Mouse (Mus musculus) adrenal gland, adult 18-20 months (tissue): Measurements from ENCODE around the gene Gipc3. TPM values are rescaled to one million over a fixed set of nuclear protein-coding genes. Genes with fewer than 3 reads are reported as not detected.

Source experiments
- DNase-seq, 2 experiments: peaks; one replicate each; pipeline ENCODE4 v3.0.0; 2021 to 2022; ENCODE audit warnings: low spot score in 2 of 2
- total RNA-seq, 2 experiments: library from RNA; stranded (reverse); gene quantifications; 1 replicate in 1 of 2; 2 replicates in 1 of 2; pipeline ENCODE4 v1.2.3; 2021

Gene Gipc3
- total RNA-seq, 2 experiments from 2014 or later = 4.5 to 6.7 TPM

DNA sequence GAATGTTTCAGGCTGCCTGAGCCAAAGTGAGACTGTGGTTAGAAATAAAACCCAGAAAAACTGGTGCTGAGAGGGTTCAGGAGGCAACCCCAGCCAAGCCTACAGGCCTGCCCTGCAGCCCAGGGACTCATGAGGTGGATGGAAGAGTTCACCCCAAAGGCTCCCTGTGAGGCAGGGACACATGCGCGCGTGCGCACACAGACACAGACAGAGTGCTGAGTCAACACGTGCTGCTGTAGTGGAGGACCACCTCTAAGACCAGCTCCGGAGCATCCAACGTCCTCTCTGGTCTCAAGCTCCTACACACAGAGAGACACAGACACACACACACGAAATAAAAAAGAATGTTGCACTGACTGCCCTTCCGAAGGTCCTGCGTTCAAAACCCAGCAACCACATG is 32.3 kb upstream of the Gipc3 start:
- no peak for DNase-seq

DNA sequence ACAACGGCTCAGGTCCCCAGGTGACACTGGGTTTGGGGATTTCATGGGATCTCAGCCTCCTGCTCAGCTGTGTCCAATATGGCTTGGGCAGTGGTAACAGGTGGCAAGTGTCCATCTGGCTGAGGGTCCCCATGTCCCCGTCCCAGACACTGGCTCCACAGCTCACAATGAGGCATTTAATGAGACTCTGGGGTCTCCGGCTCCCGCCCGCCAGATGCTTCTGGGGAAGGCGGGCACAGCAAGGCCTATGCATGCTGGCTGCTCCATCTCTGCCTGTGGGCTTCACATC is 24.1 kb upstream of the Gipc3 start:
- DNase-seq = no peak

DNA sequence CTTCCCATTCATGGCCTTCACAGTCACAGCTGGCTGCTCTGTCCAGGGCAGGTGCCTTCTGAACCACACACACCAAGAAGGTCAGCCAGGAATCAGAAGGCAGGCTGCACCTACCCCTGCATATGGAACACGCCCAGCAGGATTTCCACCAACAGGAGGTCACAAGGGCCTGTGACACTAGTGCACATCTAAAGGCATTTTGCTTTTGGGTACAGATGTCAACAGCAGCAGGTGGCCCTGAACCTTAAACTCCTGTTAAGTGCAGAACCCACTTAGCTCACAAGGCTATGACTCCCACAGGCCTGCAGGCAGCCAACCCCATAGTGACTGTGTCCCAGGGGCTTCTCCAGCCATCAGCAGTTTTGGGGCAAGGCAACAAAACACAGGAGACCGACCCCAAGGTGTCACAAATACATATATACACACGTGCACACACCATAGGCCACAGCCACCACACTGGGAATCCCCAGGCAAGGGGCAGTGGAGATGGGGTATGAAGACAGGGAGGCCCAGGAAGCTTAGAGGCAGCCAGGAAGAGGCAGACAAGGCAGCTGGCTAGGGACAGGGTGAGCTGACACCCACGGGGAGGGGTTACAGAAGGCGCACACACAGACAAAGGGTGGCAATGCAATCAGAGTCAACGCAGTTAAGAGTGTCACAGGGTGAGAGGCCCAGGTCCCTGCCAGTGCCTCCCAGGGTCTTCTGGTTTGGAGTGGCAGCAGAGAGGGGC is 23.6 kb upstream of the Gipc3 start:
- no peak for DNase-seq

DNA sequence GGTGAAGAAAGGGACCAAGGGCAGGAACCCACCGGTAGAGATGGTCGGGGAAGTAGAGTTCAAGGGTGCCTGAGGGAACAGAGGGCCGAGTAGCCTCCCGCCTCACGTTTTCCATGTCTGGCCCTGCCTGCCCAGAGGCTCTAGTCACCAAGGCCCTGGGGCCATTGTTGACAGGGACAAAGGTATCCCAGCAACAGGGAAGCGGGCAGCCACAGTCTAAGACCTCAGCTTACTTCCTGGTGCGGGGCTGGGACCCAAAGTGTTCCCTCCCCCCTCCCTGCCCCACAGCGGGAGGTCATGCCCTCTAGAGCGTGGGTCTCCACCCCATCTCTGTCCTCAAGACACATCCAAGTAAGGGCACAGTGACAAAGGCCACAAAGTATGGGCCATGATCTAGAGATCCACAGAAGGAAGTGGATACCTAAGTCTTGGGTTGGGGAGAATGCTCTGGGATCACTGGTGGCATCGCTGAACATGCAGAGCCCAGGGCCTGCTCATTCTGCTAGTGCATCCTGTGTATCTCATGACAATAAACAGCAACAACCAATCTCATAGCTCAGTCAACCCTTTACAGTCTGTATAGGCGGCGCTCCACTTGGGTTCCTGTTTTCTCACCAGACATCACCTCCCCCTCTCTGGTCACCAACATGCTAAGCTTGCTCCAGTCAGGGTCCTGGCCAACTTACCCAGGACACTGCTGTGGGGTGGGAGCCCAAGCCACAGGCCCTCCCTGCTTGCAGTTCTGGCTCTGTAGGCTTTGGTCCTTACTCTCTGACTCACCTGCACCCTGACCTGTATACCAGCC is 22.8 kb upstream of the Gipc3 start, which contains the start of gene 4930404N11Rik:
4930404N11Rik (minus strand) TSS at position 145 of the 805 bp plus-strand sequence.
- no peak for DNase-seq

DNA sequence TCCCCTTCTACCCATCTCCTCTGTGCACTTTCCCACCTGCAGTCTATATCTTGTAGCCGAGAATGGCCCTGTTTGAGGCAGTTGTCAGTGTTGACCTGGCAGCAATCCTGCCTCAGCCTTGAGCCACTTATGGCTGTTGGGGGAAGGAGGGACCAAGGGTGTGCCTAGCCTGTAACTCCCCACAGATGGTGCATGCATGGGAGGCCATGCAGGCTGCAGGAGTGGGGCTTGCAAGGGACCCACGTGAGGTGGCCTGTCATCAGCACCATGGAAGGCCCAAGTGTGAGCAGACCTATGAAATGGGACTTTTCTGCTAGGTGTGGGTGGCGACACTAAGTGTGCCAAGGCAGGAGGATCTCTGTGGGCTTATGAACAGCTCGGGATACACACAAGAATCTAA is 22.0 kb upstream of the Gipc3 start:
- no peak for DNase-seq

DNA sequence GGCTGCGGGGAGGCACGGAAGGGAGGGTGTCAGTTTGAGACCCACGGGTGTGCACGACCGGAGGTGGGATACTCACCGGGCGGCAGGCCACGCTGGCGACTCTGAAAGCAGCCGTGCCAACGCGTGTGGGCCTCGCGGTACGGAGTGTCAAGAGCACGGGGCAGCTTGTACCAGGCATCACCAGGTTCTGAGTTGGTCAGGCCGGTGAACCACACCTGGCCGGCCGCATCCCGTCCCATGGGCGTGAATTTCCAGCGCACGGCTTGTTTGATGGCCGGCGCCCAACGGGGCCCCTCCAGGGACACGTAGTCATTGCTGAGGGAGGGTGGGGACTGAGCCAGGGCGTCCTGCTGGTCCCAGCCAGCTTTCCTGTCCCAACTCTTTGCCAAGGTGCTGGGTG is 21.6 kb upstream of the Gipc3 start:
- no peak for DNase-seq

DNA sequence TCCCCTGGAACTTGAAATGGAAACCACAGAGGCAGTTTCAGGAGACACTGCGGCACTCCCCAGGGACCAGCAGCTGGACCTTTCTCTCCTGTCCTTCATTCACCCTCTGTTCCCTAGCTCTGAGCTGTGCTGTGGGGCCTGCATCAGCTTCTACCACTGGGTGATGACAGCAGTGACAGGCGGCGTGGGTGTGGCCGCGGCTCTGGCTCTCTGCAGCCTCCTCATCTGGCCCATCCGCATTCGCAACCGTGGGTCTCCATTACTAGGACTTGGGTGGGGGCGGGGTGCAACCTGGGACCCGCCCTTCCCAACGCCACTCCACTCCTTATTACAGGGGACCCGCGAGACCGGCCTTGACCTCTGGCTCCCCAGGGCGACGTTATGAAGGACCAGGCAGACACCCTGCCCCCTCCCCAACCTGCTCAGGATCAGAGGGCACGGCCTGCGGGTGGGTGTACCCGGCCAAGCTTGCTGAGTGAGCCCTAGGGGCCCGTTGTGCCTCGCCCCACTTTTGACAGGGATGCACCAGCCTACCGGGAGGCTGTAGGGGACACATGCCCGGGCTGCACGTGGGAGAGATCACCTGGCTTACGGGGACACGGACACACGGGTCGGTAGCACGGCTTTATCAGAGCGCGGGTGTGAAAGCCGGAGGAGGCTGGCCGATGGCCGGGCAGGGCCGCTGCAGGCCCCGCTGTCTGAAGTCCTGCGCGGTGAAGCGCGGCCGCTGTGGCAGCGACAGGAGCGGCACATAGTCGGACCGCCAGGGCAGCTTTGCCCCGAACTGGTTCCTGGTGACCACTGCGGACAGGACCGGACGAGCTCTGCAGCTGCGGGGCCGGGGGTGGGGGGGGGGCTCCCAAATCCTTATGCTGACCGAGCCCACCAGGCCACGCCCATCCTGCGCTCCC is 20.6 kb upstream of the Gipc3 start:
- no peak for DNase-seq

DNA sequence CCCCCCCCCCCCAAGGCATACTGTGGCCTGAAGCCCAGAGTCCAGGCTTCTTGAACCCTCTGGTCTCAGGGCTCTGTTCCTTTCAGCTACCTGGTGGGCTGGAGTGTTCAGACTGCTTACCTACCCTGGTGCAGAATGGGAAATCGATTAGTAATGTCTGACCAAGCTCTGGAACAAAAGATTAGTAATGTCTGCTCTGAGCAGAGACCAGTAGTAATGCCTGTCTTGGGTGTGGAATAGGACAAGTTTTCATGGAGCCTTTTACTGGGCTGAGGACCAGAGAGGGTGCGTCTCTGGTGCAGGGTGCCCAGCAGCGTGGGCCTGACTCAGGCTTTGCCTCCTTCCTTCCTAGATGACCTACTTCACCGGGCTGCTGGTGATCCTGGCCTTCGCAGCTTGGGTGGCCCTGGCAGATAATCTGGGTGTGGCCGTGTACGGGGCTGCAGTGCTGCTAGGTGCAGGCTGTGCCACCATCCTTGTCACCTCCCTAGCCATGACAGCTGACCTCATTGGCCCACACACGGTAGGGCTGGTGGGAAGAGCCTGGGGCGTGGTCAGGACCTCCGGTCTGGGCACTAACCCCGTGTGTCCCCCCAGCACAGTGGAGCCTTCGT is 19.4 kb upstream of the Gipc3 start:
- no peak for DNase-seq

DNA sequence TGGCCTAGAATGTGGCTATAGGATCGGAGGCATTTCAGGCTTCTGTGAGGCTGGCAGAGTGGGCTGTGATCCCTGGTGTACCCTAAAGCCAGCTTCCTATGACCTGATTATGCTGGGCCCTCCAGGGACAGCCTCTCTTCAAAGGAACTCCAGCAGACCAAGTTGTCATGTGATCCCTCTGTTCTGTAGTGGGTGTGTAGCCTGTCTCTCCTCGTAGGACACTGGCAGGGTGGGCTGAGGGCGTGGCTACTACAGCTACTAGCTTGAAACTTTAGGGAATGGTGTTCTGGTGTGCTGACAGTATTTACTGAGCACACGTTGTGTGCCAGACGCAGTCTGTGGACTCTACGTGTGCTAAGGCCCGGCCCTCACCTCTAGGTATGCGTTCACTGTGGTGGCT is 17.7 kb upstream of the Gipc3 start:
- DNase-seq = no peak

DNA sequence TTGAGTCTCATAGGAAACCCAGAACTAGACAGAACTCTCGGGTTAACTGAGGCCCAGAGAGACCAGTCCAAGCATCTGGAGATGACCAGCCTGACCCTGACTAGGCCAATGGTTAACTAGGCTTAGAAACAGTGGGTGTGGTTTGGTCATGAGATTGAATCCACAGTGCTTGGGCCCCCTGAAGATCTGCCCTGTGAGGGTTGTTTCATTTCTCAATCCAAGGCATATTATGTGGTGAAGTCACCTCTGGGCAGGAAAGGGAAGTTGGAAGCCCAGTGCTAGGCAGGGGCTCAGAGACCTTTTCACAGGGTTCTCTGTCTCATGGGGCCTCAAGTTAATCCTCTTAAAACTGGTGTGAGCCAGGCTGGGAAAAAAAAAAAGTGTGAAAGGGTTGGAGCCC is 15.8 kb upstream of the Gipc3 start:
- no peak for DNase-seq

DNA sequence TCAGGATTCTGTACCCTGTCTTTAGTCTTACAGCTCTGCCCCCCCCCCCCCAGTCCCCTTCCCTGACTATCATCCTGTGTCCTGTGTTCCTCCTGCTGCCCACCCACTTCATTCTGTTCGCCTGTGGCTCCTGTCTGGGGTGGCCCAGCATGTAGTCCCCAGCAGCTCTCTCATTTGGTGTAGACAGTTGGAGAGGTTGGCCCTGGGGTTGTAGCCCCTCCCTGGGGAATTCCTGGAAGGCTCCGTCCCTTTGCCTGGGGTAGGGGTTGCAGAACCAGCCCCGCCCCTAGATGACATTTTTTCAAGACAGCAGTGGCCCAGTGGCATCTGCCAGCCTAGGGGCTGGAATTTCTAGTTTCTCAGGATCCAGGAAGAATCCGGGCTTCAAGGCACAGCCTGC is 15.1 kb upstream of the Gipc3 start:
- no peak for DNase-seq

DNA sequence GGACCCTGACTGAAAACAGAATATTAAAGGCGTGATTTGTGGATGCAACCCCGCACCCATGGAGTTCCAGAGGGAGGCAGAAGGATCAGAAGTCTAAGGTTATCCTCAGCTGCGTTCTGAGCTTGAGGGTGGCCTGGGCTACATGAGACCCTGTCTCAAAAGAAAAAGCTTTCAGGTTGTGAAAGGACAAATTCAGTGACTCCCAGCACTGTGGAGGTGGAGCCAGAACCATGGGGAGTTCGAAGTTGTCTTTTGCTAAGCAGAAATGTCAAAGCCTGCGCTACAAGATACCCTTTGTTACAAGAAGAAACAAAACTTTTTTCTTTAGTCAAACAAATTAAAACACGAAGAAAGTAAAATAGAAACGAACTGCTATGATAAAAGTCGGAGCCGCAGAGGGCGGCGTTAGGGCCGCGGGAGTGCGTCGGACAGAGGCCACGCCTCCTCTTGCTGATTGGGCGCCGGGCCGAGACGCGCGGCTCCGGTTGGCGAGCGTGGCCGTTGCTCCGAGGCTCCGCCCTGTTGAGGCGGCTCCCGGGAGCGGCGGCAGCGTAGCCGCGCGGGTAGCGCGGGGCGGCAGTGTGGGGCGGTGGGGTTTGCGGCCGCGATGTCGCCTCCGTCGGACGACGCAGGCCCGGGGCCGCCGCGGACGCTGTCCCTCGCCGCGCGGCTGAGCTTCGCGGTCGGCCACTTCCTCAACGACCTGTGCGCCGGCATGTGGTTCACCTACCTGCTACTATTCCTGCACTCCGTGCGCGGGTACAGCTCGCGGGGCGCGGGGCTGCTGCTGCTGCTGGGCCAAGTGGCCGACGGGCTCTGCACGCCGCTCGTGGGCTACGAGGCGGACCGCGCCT is 14.2 kb upstream of the Gipc3 start, which contains the start of gene Mfsd12:
Mfsd12 (plus strand) TSS at position 501 of the 854 bp plus-strand sequence.
- DNase-seq = peak; percentile 88 to 89

DNA sequence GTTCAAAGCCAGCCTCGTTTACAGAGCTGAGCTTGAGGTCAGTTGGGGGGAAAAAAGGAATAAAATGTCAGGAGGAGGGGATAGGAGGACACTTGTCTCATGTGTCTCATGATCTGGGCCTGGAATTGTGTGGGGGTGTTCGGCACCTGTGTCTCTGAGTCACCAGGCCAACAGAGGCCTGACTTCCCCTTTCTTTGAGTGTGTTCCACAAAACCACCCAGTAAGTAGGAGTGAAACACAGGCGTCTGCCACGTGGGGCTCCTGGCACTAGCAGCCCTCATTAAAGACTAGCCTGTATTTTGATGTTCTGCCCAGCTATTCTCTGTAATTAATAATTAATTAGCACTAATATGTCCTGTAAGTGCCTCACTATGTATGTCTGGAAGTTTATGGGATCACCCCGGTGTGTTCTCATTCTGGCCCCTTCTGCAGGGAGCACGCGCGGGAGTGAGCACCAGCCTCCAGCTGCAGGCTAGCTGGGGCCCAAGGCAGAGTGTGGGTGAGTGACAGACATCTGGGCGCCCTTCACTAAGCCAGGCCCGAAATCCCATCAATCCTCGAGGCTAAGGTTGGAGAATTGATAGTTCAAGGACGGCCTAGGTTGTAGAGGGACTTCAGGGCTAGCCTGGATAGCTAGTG is 13.4 kb upstream of the Gipc3 start:
- no peak for DNase-seq

DNA sequence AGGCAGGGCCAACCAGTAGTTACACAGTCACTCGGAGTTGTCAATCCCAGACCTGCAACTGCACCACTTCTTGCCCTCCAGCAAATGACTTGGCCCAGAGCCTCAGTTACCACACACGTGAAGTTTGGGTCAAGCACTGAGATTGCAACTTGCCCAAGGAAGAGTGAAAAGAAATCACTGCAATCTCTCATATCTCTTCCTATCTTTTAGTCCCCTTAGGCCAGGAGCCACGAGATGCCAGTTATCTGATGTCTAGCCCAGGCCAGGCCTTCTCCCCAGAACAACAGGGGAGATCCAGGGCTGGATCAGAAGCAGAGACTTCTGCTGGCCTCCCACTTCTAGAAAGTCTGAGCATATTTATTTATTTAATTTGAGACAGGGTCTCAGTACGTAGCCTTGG is 12.5 kb upstream of the Gipc3 start:
- DNase-seq = no peak

DNA sequence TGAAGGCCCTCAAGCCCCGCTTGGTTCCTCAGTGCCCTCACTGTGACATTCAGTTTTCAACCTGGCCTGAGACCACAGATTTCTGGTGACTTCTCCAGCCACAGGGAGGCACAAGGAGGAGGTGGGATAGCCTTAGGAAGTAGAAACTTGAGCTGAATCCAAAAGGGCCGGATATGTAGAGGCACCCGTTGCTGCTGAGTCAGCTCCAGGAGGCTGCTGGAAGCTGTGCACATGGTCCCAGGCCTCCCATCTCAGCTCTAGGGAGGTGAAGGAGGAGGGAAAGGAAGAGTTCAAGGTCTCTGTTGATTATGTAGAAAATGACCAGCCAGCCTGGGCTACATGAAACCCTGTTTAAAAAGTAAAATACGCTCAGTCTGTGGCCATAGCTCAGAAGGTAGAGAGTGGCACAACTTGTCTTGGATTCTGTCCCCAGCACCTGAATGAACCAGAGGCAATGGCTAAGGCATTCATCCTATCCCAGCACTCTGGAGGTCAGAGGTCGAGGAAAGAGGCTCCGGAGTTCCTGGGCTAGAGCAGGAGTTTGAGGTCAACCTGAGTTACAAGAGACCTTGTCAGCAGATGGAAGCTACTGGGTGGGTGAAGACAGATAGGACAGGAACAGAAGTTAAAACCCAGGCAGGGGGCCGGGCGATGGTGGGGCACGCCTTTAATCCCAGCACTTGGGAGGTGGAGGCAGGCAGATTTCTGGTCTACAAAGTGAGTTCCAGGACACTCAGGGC is 11.8 kb upstream of the Gipc3 start:
- no peak for DNase-seq

DNA sequence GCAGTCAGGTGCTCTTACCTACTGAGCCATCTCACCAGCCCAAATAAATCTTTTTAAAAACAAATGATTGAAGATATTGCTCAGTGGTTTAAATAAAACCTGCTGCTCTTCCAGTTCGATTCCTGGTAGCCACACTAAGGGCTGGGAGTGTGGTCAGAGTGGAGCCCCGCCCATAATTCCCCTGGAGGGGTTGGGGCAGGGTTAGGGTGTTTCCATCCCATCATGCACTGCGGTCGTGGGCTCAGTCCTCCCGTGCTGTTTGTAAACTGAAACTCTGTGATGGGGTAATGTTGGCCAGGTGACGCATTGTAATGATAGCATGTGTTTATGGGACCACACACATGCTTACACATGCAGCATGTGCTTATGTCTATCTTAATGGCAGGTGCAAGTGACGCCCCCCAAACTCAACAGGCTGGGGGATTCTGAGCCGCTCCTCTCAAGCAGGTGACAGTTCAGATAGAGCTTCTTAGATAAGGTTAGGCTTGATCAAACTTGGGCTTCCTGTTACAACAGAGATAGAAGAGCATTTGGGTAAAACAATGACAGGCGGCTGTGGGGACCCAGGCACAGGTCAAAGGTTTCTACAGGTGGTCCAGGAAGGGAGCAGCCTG is 8.7 kb upstream of the Gipc3 start:
- DNase-seq = no peak

DNA sequence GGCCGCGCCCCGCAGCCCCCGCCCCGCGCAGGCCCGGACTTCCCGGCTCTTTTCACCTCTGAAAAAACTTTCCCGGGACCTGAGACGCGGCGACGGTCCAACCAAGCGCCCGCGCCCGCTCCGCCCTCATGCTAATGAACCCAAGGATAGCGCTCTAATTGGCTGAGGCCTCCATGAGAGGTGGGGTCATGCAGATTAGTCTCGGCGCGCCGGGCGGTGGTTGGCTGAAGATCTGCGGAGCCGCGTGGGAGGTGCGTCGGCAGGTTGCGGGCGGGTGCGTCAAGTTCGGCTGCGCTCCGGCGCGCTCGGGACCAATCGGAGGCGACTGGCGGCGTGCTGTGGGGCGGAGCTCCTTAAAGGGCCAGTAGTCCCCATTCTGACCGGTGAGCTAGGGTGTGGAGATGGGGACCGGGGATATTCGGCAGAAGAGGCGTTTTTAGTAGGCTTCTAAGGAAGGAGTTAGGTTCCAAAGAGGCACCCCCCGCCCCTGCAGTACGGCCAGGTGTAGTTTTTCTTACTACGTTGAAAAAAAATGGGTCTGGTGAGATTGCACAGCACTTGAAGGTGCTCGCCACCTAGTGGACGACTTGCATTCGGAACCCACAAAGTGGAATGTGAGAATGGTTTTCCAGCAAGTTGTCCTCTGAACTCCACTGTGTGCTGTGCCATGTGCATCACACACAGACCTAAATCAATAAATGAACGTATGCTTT is 7.4 kb upstream of the Gipc3 start, which contains the start of gene Hmg20b:
Hmg20b (minus strand) TSS at position 130 of the 713 bp plus-strand sequence.
- DNase-seq = peak; percentile 97

DNA sequence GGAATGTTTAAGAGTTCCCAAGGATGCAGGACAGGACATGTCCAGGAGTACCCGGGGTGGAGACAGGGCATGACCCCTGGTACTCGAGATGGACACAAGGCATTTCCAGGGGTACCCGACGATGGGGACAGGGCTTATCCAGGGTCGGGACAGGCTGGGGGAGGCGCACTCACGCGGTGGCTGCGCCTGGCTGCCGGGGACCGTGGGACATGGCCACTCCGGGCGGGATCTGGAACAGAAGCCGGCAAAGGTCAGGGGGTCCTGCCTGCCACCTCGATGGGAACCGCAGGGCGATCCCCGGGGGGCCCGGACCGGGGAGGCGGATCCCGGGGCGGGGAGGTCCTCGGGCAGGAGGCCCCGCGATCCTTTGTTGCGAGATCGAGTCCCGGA is 6.9 kb upstream of the Gipc3 start:
- no peak for DNase-seq
